Mouse (Mus musculus): ENCODE measurements around the gene Fyn.
A peak's percentile ranks its signal among the peaks of the same experiment; 100 is the strongest.

The Fyn gene

DNA sequence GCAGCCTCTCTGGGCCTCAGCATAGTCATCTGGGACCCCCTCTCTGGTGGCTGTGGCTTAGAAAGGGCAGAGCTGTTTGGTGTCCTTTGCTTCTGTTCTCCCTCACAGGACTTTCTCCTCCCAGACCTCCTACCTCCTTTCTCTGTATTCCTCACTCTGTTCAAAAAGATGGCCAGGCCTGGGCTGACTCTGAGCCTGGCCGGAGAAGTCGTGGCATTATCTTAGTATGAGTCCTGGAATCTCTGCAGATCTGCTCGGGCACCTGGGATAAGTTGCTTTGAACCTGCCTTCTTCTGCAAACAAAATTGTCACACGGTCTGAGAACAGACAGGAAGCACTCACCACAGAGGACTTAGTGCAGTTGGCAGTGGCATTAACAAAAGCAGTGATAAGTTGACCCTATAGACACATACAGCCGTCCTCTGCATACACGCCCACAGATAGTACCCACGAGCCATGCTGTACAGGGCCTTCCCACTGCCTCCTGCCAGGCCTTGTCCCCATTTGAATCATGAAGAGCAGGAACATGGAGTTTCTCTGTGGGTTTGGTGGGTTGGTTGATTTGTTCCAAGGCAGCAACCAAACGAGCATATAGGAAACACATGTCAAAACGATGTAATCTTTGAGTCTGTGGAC, 171.5 kb downstream of the Fyn start:
- no peak for DNase-seq (ENCODE audit: low spot score)

DNA sequence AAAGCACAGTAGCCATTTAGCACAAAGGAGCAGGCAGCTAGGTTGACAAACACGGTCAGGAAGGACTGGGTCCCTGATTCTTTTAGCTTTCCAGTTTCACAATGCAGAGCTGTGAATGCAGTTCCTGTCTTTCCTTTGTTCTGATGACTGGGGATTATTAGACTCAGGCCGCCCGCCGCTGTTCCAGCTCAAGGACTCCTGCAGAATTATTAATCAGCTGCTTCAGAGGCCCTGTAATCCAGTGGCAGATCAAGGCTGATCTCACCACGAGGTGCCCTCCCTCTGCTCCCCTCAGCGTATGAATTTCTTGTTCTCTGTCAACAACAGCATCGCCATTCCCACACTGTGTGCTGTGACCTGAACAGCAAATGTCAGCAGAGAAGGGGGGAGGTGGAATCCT, 172.3 kb downstream of the Fyn start:
- no peak for DNase-seq (ENCODE audit: low spot score)

DNA sequence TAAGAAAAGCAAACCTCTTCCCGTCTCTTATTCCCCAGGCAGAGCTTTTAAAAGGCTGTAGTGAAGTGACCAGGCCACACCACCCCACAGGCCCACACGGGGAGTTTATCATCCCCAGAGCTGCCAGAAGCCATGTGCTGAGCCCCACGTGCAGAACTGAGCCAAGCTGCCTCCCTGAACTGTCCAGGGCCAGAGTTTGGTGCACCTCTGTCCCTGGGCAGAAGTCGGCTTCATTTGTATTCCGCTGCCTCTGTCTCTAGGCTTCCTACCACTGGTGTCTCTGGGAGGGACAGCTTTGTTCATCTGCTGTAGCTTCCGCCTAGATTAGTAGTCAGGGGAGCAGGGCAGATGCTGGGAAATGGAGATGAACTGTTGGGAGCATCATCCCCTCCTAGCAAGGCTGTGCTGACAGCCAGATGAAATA, 172.8 kb downstream of the Fyn start:
- no peak for DNase-seq (ENCODE audit: low spot score)

DNA sequence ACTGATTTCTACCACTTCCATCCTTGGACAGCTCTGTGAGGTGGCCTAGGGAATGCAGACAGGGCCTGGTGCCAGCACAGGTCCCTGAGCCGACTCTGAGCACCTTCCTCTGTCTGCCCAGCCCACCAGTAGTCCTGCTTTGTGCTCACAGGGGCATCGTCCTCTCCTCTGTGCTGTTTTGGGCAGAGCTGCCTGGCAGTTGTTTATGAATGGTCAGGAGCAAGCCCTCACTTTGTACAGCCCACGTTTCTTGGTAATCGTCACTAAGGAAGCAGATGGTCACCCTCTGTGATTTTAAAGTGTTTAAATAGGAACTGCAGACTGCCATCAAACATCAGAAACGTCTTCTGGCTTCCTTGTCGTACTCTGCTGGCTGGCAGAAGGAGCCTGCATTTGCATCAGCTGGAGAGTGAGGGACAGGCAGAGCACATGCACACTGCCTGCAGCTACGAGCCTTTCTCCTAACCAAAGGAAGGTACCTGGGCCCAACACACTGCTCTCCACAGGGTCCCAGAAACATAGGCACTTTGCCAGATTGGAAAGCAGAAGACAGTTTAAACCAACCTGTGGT, 173.4 kb downstream of the Fyn start:
- no peak for DNase-seq (ENCODE audit: low spot score)

DNA sequence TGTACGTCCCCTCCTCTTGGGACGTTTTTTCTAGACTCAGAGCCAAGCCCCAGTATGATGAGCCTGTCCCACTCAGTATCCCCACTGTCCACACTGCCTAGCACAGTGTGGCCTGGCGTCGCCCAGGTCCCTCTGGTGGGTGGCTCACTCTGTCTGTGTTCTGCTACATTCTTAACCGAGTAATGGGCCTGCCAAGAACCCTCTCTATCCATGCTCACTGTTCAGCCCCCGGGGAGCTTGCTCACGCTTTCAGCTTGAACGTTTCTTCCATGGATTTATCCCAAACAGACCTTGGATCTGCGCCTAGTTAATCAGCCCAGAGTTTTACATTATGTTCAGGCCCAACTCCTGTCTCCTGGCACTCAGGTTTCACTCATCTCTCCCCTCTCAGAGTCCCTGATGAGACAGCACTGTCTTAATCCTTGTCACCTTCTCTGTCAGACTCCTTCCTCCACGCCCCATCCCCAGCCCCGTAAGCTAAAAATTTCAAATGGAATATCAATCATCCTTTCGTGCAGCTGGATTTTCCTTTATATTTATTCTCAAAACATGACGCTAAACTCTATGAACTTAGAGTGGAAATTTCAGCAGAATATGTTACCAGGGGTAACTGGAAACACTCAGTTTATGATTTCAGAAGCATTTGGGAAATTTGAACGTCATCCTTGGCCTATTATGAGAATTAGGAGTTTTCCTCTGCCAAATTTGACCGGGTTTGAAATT, 174.0 kb downstream of the Fyn start:
- DNase-seq (ENCODE audit: low spot score), result no peak

DNA sequence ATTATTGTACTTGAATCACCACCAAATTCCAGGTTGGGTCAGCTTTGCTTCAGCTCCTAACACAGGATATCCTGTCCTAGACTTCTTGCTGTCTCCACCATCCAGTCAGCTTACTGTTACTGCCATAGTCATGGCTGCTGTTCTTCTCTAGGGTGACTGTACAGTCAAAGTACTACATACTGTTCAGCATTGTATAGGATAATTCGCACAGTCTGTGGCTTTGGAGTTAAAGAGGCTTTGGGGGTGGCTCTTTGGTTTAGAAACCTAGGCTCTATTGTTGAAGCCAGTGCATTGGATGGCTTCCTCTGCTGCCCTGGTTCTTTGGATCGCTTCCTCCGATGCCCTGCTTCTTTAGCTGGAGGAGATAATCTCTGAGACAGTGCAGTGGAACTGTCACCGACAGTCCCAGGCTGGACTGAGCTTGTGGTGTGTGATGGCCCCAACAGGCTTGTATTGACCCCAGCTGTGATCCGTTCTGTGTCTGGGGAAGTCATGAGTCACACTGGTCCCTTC, 174.7 kb downstream of the Fyn start:
- DNase-seq (ENCODE audit: low spot score), result no peak

DNA sequence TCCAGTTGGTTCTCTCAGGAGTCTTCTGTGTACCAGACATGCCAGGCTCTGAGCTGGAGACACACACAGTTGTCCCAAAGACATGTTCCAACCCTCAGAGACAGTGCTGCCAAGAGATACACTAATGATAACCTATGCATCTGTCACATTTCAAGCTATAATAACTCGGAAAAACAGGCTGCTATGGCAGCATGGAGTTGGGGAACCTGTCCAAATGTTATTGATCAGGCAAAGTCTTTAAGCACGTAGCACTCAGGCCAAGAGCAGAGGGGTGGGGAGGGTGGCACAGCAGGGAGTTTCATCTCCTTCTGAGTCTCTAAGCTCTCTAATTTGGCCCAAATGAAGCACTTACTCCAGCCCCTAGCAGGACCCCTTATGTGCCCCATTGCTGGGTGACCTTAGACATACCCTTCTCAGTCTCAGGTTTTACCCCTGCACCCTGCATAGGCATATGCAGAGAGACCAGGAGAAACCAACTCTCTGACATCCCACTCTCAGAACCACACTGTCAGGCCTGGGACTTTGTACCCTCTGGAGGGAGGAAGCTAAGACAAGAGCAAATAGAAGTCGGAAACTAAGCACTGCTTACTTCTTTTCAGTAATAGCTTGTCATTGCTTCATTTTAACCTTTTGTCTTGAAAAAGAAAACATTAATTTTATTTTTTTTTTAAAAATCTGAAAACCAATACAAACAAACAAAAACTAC, 178.9 kb downstream of the Fyn start:
- no peak for DNase-seq (ENCODE audit: low spot score)

DNA sequence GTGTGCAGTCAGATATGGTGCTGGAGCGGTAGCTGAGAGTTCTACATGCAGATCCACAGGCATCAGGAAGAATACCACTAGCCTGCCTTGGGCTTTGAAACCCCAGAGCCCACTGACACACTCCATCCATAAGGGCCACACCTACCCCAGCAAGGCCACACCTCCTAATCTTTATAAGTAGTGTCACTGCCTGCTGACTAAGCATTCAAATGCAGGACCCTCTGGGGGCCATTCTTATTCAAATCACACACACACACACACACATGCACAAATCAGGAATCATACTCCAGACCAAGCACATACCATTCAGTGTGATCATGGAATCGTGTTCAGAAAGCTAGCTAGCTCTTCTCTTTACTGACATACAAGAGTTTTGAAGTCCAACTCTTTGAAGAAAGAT, 182.1 kb downstream of the Fyn start:
- no peak for DNase-seq (ENCODE audit: low spot score)

DNA sequence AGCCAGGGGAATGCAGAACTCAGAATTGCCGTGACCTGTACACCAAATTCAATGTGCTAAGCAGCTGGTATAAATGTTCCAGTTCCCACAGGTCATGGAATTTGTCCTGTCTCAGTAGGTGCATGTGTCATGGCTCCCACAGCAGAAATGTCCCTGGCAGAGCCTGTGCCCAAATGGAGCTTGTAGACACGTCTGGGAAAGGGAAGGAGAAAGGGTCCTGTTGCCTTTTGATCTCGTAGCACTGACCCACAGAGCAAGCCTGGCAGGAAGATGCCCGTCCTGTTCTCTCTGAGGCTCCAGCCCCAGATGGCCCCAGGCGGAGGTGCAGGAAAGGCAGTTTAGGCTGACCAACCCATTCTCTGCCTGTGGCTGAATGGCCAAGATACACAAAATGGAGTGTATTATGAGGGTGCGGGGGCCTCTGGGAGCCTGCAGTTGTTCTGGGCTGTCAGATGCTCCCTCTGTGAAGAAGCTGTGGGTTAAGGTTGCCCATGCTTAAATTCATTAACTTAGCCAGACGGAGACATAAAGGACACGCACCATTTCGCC, 183.1 kb downstream of the Fyn start:
- no peak for DNase-seq (ENCODE audit: low spot score)

DNA sequence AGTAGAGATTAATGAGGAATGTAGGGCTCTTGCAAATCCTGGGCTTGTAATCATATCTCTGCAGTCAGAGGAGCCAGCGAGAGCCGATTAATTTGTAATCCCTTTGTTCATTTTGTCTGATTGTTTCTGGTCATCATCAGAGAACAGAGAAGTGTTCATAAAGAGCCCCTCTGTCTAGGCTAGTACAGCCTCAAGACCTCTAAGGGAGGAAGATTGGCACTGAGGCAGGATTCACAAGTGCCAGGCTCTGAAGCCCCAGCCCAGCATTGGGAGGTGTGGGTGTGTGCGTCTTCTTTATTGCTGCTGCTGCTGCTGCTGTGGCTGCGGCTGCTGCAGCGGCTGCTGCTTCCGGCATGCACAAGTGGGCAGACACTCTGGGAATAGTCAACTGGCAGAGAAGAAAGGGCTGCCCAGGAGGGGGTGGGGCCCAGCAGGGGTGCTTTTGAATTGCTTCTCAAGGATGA, 183.7 kb downstream of the Fyn start:
- no peak for DNase-seq (ENCODE audit: low spot score)

DNA sequence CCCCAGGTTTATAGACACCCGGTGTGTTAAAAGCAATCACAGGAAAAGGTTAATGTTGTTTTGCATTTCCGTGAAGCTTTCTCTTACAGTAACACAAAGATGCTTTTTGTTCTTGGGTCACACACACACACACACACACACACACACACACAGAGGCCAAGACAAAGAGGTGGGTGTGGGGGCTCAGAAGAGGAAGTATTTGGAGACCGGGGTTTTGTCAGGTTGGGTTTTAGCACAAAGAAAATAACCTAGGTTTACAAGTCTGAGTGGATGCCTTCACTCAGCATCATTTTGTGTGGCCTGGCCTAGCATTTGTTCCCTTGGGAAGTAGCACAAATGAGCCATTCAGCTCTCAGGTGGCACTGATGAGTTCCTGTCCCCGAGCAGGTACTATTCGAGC, 184.2 kb downstream of the Fyn start:
- no peak for DNase-seq (ENCODE audit: low spot score)

DNA sequence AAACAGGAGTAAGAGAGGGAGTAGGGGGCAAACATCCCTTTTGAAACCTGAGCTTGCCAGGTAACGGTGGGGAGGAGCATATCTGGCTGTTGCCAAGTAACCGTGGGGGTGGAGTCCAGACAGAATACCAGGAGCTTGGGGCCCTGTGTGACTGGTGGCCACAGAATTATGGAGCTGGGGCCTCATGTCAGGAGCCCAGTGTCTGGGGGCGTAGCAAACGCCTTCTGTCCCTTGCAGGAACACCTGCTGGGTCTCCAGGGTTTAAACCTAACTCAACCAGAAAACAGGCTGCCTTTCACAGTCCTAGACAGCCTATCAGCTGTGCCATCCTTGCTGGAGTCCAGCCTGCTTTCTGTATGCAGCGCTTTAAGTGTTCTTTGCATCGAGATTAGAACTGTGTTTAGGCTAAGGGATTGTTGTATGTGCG, 186.6 kb downstream of the Fyn start:
- no peak for DNase-seq (ENCODE audit: low spot score)

DNA sequence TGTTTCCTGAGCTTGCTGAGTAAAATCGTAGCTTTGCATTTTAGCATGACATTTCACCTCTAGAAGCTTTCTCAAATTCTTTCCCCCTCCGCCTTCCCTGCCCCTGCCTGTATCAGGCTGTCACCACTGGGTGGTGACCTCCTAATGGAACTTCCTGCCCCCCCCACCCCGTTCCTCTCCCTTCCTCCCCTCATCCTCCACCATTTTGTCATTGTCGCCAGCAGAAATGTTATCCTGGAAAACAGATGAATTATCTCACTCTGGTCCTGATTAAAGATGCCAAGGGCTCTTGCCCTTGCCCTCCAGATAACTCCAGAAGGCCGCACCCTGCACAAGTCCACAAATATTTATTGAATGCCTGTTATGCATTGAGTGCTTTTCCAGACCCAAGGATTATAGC, 187.1 kb downstream of the Fyn start:
- no peak for DNase-seq (ENCODE audit: low spot score)

DNA sequence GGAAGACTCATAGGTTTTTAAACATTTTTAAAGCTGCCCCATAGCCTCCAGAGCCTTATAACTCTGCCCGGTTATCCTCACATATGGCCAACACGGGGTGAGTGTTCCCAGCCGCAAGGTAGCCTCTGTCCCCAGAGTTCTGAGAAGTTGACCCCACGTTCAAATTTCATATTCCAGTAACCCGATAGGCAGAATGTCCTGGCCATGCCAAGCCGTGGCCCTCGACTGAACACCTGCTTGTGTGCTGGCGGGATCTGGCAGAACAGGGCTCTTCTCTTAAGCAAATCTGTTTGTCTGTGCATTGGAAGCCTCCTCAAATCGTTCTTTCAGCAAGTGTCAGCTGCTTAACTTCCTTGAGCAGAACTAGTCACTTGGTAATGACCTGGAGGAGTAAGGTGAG, 188.7 kb downstream of the Fyn start:
- no peak for DNase-seq (ENCODE audit: low spot score)

DNA sequence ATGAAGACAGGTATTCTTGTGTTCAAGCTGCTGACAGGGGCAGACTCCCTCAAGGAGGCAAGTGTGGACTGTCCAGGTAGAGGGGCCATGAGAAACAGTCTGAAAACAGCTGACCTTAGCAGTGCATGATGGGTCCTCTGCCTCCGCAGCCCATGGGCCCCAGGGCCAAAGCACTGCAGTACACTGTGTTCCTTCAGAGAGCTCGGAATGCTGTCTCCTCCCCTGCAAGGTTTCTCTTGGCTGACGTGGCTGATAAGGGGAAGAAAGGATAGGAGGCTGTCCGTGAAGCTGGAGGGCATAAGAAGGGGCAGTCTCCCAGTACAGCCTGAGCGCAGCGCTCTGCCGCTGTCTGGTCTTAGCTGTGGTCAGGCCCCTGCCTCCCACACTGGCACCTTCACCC, 189.2 kb downstream of the Fyn start:
- DNase-seq (ENCODE audit: low spot score), result peak; percentile 37

DNA sequence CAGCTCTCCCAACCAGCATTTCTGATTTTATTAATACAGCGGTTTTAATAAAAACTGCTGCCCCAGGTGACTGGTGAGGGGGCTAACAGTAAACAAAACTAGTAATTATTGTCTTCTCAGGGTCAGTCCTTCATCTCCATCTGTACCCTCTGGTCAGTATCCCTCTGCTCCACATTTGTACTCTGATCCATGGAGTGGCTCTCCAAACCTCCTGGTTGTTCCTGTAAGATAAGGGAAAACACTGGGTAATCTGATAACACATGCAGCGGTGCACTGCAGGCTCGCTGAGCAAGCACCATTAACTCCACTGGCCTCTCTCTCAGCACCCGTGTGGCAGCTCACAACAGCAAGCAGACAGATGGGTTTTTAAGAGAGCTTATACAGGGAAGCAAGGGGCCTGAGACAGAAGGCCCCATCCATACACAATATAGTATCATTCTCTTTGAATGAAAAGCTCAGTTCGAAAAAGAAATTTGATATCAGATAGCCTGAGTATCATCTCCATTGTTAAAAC, 189.9 kb downstream of the Fyn start:
- DNase-seq (ENCODE audit: low spot score), result no peak

DNA sequence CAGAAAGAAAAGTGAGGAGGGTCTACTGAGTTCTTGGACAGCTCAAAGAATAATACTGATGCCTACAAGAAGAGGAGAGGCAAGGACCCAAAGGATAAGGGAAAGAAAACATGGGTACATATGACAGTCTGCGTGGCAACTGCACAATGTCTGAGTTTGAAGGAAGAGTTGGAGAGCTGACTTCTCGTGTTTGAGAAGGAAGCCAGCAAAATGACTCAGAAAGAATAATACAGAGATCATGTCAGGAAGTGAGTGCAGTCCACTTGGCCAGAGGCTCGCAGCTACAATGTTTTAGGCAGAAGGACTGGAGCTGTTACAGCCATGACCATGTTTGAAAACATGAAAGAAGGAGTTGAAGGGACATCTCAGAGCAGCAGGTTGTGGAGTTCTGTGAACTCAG, 190.7 kb downstream of the Fyn start:
- no peak for DNase-seq (ENCODE audit: low spot score)

DNA sequence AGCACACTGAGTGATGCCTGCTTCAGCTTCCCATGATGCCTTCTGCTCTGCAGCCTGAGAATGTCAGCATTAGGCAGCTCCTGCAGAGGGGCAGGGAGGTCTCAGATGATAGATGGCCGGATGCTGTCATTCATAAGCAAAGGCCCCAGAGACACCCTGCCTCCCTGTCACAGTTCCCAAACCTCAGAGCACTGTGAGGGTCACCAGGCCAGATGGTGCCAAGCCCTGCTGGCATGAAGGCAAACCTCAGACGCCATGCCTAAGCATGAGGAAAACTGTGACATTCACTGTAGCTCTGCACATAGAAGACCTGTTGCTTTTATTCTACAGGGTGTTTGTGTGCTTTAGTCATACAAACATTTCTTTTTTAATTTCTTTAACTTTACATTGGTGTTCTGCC, 193.7 kb downstream of the Fyn start:
- no peak for DNase-seq (ENCODE audit: low spot score)

DNA sequence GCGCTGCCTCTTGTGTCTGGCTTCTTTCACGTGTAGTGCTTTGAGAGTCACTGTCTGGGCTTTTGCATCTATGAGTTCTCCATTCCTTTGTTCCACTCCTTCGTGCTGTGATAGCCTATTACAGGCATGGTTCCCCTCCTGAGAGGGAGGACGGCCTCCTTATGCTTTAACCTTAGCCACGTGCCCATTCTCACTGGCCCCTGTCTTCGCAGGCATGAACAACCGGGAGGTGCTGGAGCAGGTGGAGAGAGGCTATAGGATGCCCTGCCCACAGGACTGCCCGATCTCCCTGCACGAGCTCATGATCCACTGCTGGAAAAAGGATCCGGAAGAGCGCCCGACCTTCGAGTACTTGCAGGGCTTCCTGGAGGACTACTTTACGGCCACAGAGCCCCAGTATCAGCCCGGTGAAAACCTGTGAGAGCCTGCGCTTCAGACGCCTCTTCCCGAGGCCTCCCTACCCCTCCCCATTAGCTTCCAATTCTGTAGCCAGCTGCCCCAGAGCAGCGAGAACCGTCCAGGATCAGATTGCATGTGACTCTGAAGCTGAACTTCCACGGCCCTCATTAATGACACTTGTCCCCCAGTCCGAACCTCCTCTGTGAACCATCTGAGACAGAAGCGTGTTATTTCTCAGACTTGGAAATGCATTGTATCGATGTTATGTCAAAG, 195.0 kb downstream of the Fyn start:
- DNase-seq (ENCODE audit: low spot score), result no peak

DNA sequence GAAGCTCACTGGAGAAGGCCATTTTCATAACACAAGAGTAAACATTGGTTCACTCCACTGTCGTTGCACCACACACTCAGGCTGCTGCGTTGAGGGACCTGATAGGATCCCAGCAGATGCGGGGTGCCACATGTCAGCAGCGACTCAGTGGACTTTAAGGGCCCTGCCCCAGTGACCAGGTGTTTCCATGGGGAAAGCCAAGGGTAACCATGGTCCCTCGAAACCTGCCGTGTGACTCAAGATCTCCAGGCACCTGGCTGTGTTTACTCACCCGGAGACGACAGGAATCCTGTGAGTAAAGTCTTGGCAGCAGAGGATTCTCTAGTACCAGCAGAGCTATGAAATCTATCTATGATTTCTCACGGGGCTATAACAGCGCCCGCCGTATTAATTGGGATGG, 198.2 kb downstream of the Fyn start:
- no peak for DNase-seq (ENCODE audit: low spot score)

DNA sequence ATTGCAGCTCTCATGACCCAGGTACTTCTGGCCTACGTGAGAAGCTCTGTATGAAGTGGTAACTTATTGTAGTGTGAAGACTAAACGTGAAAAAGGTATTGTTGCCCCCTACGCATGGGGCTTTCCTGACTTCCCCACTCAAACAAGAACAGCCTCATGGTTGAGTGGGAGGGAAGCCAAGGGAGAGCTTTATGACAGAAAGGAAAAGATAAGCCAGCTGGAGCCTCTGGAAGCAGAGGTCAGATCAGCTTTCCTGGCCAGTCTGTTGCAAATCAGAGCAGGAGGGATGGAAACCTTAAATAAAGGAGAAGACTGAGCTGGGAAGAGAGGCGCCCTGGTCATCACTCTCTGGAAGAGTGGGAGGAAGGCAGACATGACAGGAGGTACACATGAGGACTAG, 200.3 kb downstream of the Fyn start:
- no peak for DNase-seq (ENCODE audit: low spot score)

DNA sequence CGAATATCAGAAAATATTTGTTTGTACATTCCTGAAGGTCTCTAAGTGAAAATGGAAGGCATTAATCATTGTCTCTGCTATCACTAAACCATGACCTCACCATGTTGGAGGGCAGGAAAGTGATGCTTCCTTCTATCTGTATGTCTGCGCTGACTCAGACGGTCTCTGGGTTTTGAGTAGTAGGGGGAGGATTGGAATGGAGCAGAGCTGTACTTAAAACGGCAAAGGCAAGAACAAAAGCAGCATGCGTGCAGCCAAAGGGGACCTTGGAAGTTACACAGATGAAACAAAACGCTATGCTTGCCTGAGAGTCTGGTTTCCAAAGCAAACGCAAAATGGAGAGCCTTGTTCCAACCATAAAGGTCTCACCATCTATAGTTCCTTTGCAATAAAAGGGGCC, 202.4 kb downstream of the Fyn start:
- no peak for DNase-seq (ENCODE audit: low spot score)

All from urinary bladder, postnatal 25 days (tissue).